Mouse (Mus musculus) stomach, postnatal 0 days (tissue): ENCODE results near the gene Olfr175-ps1. TPM values are rescaled to one million over a fixed set of nuclear protein-coding genes. Genes with fewer than 3 reads are reported as not detected.

Source experiments
- ATAC-seq: fragments of 200-750 bp; cut with Nextera tagmentation; 2 replicates; pipeline ENCODE4 v1.8.0; 2017; ENCODE audit not compliant: low FRiP score, low TSS enrichment
- DNase-seq: peaks from one replicate; pipeline ENCODE4 v3.0.0-alpha.2; 2016; ENCODE audit warnings: low spot score
- H3K27ac ChIP-seq: fragments of 300-500 bp; sonication (generic); replicated peaks from 2 replicates; pipeline ENCODE4 v1.5.1; 2014; ENCODE audit warnings: mild to moderate bottlenecking, control low read depth
- H3K27me3 ChIP-seq: fragments of 300-500 bp; sonication (generic); 2 replicates; pipeline ENCODE4 v1.6.1; 2014; ENCODE audit warnings: low read length; ENCODE audit not compliant: control insufficient read depth, insufficient read depth
- H3K36me3 ChIP-seq: fragments of 300-500 bp; sonication (generic); 2 replicates; pipeline ENCODE4 v1.6.1; 2014; ENCODE audit warnings: low read length, mixed read lengths; ENCODE audit not compliant: control insufficient read depth, insufficient read depth
- H3K4me1 ChIP-seq: fragments of 300-500 bp; sonication (generic); replicated peaks from 2 replicates; pipeline ENCODE4 v1.6.1; 2014; ENCODE audit warnings: antibody characterized with exemption; ENCODE audit not compliant: control insufficient read depth, insufficient read depth
- H3K4me2 ChIP-seq: fragments of 300-500 bp; sonication (generic); replicated peaks from 2 replicates; pipeline ENCODE4 v1.6.1; 2014; ENCODE audit warnings: low read depth, mild to moderate bottlenecking, control low read depth, moderate library complexity
- H3K4me3 ChIP-seq: fragments of 300-500 bp; sonication (generic); 2 replicates; pipeline ENCODE4 v1.5.1; 2014; ENCODE audit warnings: low read depth, low read length, control low read depth
- H3K9ac ChIP-seq: fragments of 300-500 bp; sonication (generic); 2 replicates; pipeline ENCODE4 v1.6.1; 2014; ENCODE audit warnings: mild to moderate bottlenecking, low read length, control low read depth, mixed read lengths
- H3K9me3 ChIP-seq: fragments of 300-500 bp; sonication (generic); 2 replicates; pipeline ENCODE4 v1.6.1; 2016; ENCODE audit warnings: low read length; ENCODE audit not compliant: control insufficient read depth
- CTCF ChIP-seq: IDR thresholded peaks from 2 replicates; pipeline ENCODE4 v1.5.1; 2016; ENCODE audit warnings: antibody characterized with exemption, low read depth, mild to moderate bottlenecking, moderate library complexity
- EP300 ChIP-seq: optimal IDR thresholded peaks from 2 replicates; pipeline ENCODE3; 2016; ENCODE audit warnings: antibody characterized with exemption
- WGBS: fragments of 180-500 bp; shearing (Covaris S2); extraction: QIAGEN DNeasy Blood & Tissue Kit; methylation state at CpG from one replicate; pipeline ENCODE4 v1.1.7; 2014; 5-methylcytosine and 5-hydroxymethylcytosine counted together
- polyA plus RNA-seq: library from polyadenylated mRNA; unstranded; fragments of >200 nt; fragmentation: Nextera tagmentation; extraction: Ambion mirVana; gene quantifications from 2 replicates; pipeline ENCODE4 v1.2.1, GENCODE M21; 2015

Gene Olfr175-ps1
- not detected in 2 replicates for polyA plus RNA-seq

GRCm38 (mm10) chr16:58826732-58827319 is at the start of gene Olfr175-ps1:
Olfr175-ps1 (minus strand) TSS chr16:58826782.
- TF ChIP-seq CTCF = no peak
- no peak for TF ChIP-seq EP300
- no peaks in the 10 kb centered on the region for H3K4me1 ChIP-seq
- no peaks in the 10 kb centered on the region for H3K9me3 ChIP-seq
- DNase-seq (no peak), ATAC-seq (no peak)
- H3K36me3 ChIP-seq = no peaks in the 10 kb centered on the region
- WGBS = 68% methylated on average over 1 of the region's 1 CpGs
- no peak within 1 kb of the TSS for H3K27ac ChIP-seq
- H3K4me2 ChIP-seq = no peak within 1 kb of the TSS
- H3K4me3 ChIP-seq = no peak within 1 kb of the TSS
- no peak within 1 kb of the TSS for H3K9ac ChIP-seq
- no peaks in the 10 kb centered on the region for H3K27me3 ChIP-seq

- H3K4me2 ChIP-seq = no peak within 1 kb of the TSS
- H3K9ac ChIP-seq = no peak within 1 kb of the TSS
- no peaks in the 10 kb centered on the region for H3K4me1 ChIP-seq
- H3K27ac ChIP-seq = no peak within 1 kb of the TSS
- 25% methylated on average over 1 of the region's 1 CpGs for WGBS
- no peaks in the 10 kb centered on the region for H3K36me3 ChIP-seq
- H3K4me3 ChIP-seq = no peak within 1 kb of the TSS
- TF ChIP-seq CTCF (no peak), EP300 (no peak)
- H3K9me3 ChIP-seq = no peaks in the 10 kb centered on the region
- DNase-seq = no peak
- no peak for ATAC-seq
- H3K27me3 ChIP-seq = no peaks in the 10 kb centered on the region
Measured at GRCm38 (mm10) chr16:58874668-58875067, 48.1 kb upstream of the Olfr175-ps1 start, which contains the start of gene Olfr177. Olfr177 (minus strand) TSS chr16:58874768.

DNA sequence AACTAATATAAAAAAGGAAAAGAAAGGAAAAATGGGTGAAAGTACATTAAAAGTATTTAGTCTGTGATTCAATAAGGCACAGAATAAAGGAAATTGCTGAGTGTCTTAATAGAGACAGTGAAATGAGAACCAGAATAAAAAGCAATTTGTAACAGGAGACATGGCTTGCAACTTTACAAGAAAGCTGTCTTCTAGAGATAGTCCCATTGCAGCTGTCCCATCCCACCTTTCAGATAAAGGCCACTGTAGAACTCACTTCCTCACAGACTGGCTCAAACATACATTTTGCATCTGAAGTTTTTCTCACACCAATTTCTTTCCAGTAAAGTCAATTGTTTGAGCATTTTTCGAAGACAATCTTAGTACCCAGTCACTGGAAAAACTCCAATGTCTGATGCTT is 34.9 kb upstream of the Olfr175-ps1 start:
- Histone ChIP-seq H3K36me3 (no peaks in the 10 kb centered on the region), H3K9me3 (no peaks in the 10 kb centered on the region), H3K9ac (no peak overlapping the region), H3K4me2 (no peak overlapping the region), H3K27ac (no peak overlapping the region), H3K27me3 (no peaks in the 10 kb centered on the region), H3K4me3 (no peak overlapping the region), H3K4me1 (no peaks in the 10 kb centered on the region)
- no peak for TF ChIP-seq CTCF
- TF ChIP-seq EP300 = no peak
- DNase-seq (no peak), ATAC-seq (no peak)
- WGBS = 57% methylated on average over 1 of the region's 1 CpGs

GRCm38 (mm10) chr16:58860032-58860737 is 33.6 kb upstream of the Olfr175-ps1 start:
- WGBS = 89% methylated on average over 2 of the region's 2 CpGs
- Histone ChIP-seq H3K4me2 (no peak overlapping the region), H3K27ac (no peak overlapping the region), H3K4me3 (no peak overlapping the region), H3K36me3 (no peaks in the 10 kb centered on the region), H3K27me3 (no peaks in the 10 kb centered on the region), H3K4me1 (no peaks in the 10 kb centered on the region), H3K9ac (no peak overlapping the region), H3K9me3 (no peaks in the 10 kb centered on the region)
- no peak for ATAC-seq
- DNase-seq = no peak
- TF ChIP-seq CTCF (no peak), EP300 (no peak)

DNA sequence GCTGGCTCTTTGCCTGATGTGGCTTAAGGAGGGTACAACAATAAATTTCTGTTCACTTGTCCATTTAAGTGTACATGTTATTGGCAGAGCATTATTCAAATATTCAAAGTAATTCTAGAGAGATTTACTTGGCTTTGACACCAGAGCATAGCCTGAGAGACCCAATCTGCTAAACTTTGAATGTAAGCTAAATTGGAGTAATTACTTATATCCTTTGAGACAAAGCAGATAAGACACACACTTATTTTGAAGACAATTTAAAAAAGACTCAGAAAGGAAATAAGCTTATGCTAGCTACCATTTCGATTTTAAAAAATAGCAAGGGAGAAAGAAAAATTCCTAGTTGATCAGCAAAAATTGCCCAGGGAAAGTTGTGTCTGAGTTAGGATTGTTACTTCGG is 26.4 kb downstream of the Olfr175-ps1 start, which contains the start of gene Olfr173:
Olfr173 (minus strand) TSS at position 101 of the 400 bp plus-strand sequence.
- no peaks in the 10 kb centered on the region for H3K4me1 ChIP-seq
- WGBS = 61% methylated on average over 2 of the region's 2 CpGs

More for the DNA sequence above, 26.4 kb downstream of the Olfr175-ps1 start, which contains the start of gene Olfr173:
- Histone ChIP-seq H3K9ac (no peak within 1 kb of the TSS), H3K27me3 (no peaks in the 10 kb centered on the region), H3K4me3 (no peak within 1 kb of the TSS), H3K27ac (no peak within 1 kb of the TSS), H3K9me3 (no peaks in the 10 kb centered on the region), H3K4me2 (no peak within 1 kb of the TSS), H3K36me3 (no peaks in the 10 kb centered on the region)
- TF ChIP-seq EP300 = no peak
- no peak for TF ChIP-seq CTCF
- DNase-seq = no peak
- ATAC-seq = no peak

Other genes with a start within 250 kb of the Olfr175-ps1 start
- not detected in 2 replicates for gene Gm813, start 209.8 kb downstream of the Olfr175-ps1 start, polyA plus RNA-seq
- gene E330017A01Rik, start 188.0 kb downstream of the Olfr175-ps1 start, polyA plus RNA-seq = not detected in 2 replicates
- 42.3 and 44.9 TPM in 2 replicates for gene Cpox, start 156.5 kb downstream of the Olfr175-ps1 start, polyA plus RNA-seq
- gene Gpr15, start 107.7 kb downstream of the Olfr175-ps1 start, polyA plus RNA-seq = not detected in 2 replicates
- 91.1 and 92.7 TPM in 2 replicates for gene Cldnd1, start 98.9 kb downstream of the Olfr175-ps1 start, polyA plus RNA-seq
- not detected in 2 replicates for gene Olfr172, start 63.6 kb downstream of the Olfr175-ps1 start, polyA plus RNA-seq
- gene Olfr173, start 26.5 kb downstream of the Olfr175-ps1 start, polyA plus RNA-seq = not detected in 2 replicates
- gene Olfr177, start 48.0 kb upstream of the Olfr175-ps1 start, polyA plus RNA-seq = not detected in 2 replicates
- not detected in 2 replicates for gene Olfr178, start 65.3 kb upstream of the Olfr175-ps1 start, polyA plus RNA-seq
- gene Olfr181, start 102.0 kb upstream of the Olfr175-ps1 start, polyA plus RNA-seq = not detected in 2 replicates
- not detected in 2 replicates for gene Olfr180, start 102.6 kb upstream of the Olfr175-ps1 start, polyA plus RNA-seq
- not detected in 2 replicates for gene Olfr183, start 168.6 kb upstream of the Olfr175-ps1 start, polyA plus RNA-seq
- gene Olfr186, start 203.5 kb upstream of the Olfr175-ps1 start, polyA plus RNA-seq = not detected in 2 replicates
- gene Olfr187, start 213.0 kb upstream of the Olfr175-ps1 start, polyA plus RNA-seq = not detected in 2 replicates